12 mouse cellular contexts compared by ENCODE assay signal in genomic region chr1:106552856-106553255, GRCm38 (mm10).
DNase-seq lines count a peak whose midpoint lies in the region; ATAC-seq and TF ChIP-seq lines count a peak whose summit lies in the region.
"Had no signal": no experiment of that assay in that cellular context is flagged by ENCODE, and none has a peak within 500 bp of the region (broad histone marks: within the 10 kb centered on the region; RNA-seq: fewer than 3 reads in every experiment).

No protein-coding gene starts in this region.

- DNase-seq in intestine, embryonic 14.5 days (ENCODE audit: low spot score): peak; percentile 58
- peak; percentile 35 to 61 for DNase-seq in spleen, adult 2 months (ENCODE audit: low read depth in 1 of 2, low spot score in 2 of 2)
- DNase-seq in spleen, adult 18-20 months: no peak
- no peak for DNase-seq in right cerebral cortex, postnatal 14 days
- no peak for DNase-seq in cerebellum, adult 11 months
- DNase-seq: cerebellum, postnatal 10 days; gastrocnemius, postnatal 10 days; heart, postnatal 4 days had no signal

- ATAC-seq in intestine, embryonic 14.5 days (replicated peaks; ENCODE audit: low FRiP score, low TSS enrichment, low read depth): no peak
- no peak for ATAC-seq in intestine, postnatal 0 days
- peak; percentile 44 for ATAC-seq in intestine, embryonic 15.5 days
- peak; percentile 50; the same call in 1 of the 2 replicates for ATAC-seq in stomach, embryonic 16.5 days (ENCODE audit: insufficient read depth, low FRiP score)

- peak overlapping the region; percentile 35; the same call in 1 of the 2 replicates for H3K27ac ChIP-seq in intestine, embryonic 14.5 days (ENCODE audit: low read depth)
- no peak overlapping the region; the same call in 1 of the 2 replicates for H3K27ac ChIP-seq in intestine, postnatal 0 days (ENCODE audit: low read depth, low read length)
- peak overlapping the region; percentile 46 for H3K27ac ChIP-seq in spleen, adult 2 months (ENCODE audit: insufficient read depth, low read length)
- H3K27ac ChIP-seq in intestine, embryonic 15.5 days: 0 out of 2 replicates have a peak overlapping the region, but pooled peaks have one; percentile 18
- peak overlapping the region; percentile 71 for H3K27ac ChIP-seq in stomach, embryonic 16.5 days (ENCODE audit: low read length)
- H3K27ac ChIP-seq: liver, embryonic 14.5 days had no signal

- TF ChIP-seq CTCF in intestine, postnatal 0 days (IDR thresholded peaks at IDR 0.05; ENCODE audit: low read depth): no peak
- no peak for TF ChIP-seq CTCF in spleen, adult 2 months (IDR thresholded peaks at IDR 0.05; ENCODE audit: extremely low read depth, insufficient read depth, insufficient read length, insufficient replicate concordance)

- TF ChIP-seq POLR2A in spleen, adult 2 months (IDR thresholded peaks at IDR 0.05; ENCODE audit: low read depth, low read length): no peak; the same call in 1 of the 2 replicates

- H3K4me1 ChIP-seq in intestine, embryonic 14.5 days (replicated peaks; ENCODE audit: control insufficient read depth, insufficient read depth, low read length): peaks cover 19% of the 10 kb centered on the region
- no peaks in the 10 kb centered on the region for H3K4me1 ChIP-seq in intestine, postnatal 0 days (replicated peaks; ENCODE audit: control insufficient read depth, insufficient read depth, low read length)
- peaks cover 45% of the 10 kb centered on the region for H3K4me1 ChIP-seq in spleen, adult 2 months (ENCODE audit: control insufficient read depth, insufficient read depth, insufficient read length)
- H3K4me1 ChIP-seq in intestine, embryonic 15.5 days (replicated peaks): peaks cover 19% of the 10 kb centered on the region; the same call in 1 of the 2 replicates
- peaks cover 36% of the 10 kb centered on the region for H3K4me1 ChIP-seq in stomach, embryonic 16.5 days (ENCODE audit: control insufficient read depth, insufficient read depth, low read length)

- WGBS in intestine, embryonic 14.5 days: 37% methylated on average over 7 of the region's 7 CpGs
- 61% methylated on average over 7 of the region's 7 CpGs for WGBS in intestine, postnatal 0 days
- 39% methylated on average over 7 of the region's 7 CpGs for WGBS in spleen, adult 2 months
- WGBS in intestine, embryonic 15.5 days: 46% methylated on average over 7 of the region's 7 CpGs
- 32% methylated on average over 7 of the region's 7 CpGs for WGBS in stomach, embryonic 16.5 days

- H3K9ac ChIP-seq in intestine, embryonic 14.5 days (ENCODE audit: low read length): no peak overlapping the region
- H3K9ac ChIP-seq in intestine, postnatal 0 days (ENCODE audit: low read depth, low read length): no peak overlapping the region
- H3K9ac ChIP-seq in intestine, embryonic 15.5 days: no peak overlapping the region
- no peak overlapping the region for H3K9ac ChIP-seq in stomach, embryonic 16.5 days (ENCODE audit: low read length)
- H3K9ac ChIP-seq: liver, embryonic 14.5 days had no signal

- no peaks in the 10 kb centered on the region for H3K9me3 ChIP-seq in intestine, embryonic 14.5 days (ENCODE audit: control insufficient read depth, low read length)
- H3K9me3 ChIP-seq in intestine, postnatal 0 days (ENCODE audit: control insufficient read depth): no peaks in the 10 kb centered on the region
- H3K9me3 ChIP-seq in intestine, embryonic 15.5 days: no peaks in the 10 kb centered on the region
- H3K9me3 ChIP-seq in stomach, embryonic 16.5 days (replicated peaks; ENCODE audit: control insufficient read depth, low read length): no peaks in the 10 kb centered on the region

- H3K4me2 ChIP-seq in intestine, embryonic 14.5 days (ENCODE audit: low read length): no peak overlapping the region
- H3K4me2 ChIP-seq in intestine, postnatal 0 days (replicated peaks; ENCODE audit: low read depth): no peak overlapping the region
- H3K4me2 ChIP-seq in intestine, embryonic 15.5 days (replicated peaks): no peak overlapping the region
- no peak overlapping the region for H3K4me2 ChIP-seq in stomach, embryonic 16.5 days (ENCODE audit: low read depth, low read length)

- H3K27me3 ChIP-seq in intestine, embryonic 14.5 days (replicated peaks; ENCODE audit: control insufficient read depth, insufficient read depth, low read length): no peaks in the 10 kb centered on the region
- H3K27me3 ChIP-seq in intestine, postnatal 0 days (replicated peaks; ENCODE audit: control insufficient read depth, insufficient read depth, low read length): no peaks in the 10 kb centered on the region
- H3K27me3 ChIP-seq in spleen, adult 2 months (ENCODE audit: control insufficient read depth, insufficient read depth, low read length): no peaks in the 10 kb centered on the region
- H3K27me3 ChIP-seq in intestine, embryonic 15.5 days (replicated peaks): no peaks in the 10 kb centered on the region
- no peaks in the 10 kb centered on the region for H3K27me3 ChIP-seq in stomach, embryonic 16.5 days (ENCODE audit: control insufficient read depth, insufficient read depth, low read length)

- no peaks in the 10 kb centered on the region for H3K36me3 ChIP-seq in intestine, embryonic 14.5 days (ENCODE audit: control insufficient read depth, insufficient read depth, low read length)
- H3K36me3 ChIP-seq in intestine, postnatal 0 days (ENCODE audit: control insufficient read depth, insufficient read depth): no peaks in the 10 kb centered on the region
- no peaks in the 10 kb centered on the region for H3K36me3 ChIP-seq in spleen, adult 2 months (ENCODE audit: control insufficient read depth, insufficient read depth, low read length)
- no peaks in the 10 kb centered on the region for H3K36me3 ChIP-seq in intestine, embryonic 15.5 days
- H3K36me3 ChIP-seq in stomach, embryonic 16.5 days (ENCODE audit: control insufficient read depth, insufficient read depth, low read length): no peaks in the 10 kb centered on the region

- H3K4me3 ChIP-seq in intestine, embryonic 14.5 days (ENCODE audit: low read depth, low read length): no peak overlapping the region
- H3K4me3 ChIP-seq in intestine, postnatal 0 days (ENCODE audit: low read depth, low read length): no peak overlapping the region
- no peak overlapping the region for H3K4me3 ChIP-seq in spleen, adult 2 months (ENCODE audit: extremely low read depth, insufficient read depth, insufficient read length)
- H3K4me3 ChIP-seq in intestine, embryonic 15.5 days (replicated peaks): no peak overlapping the region
- no peak overlapping the region for H3K4me3 ChIP-seq in stomach, embryonic 16.5 days (replicated peaks; ENCODE audit: low read length)

Comparison
In these comparisons a context has a peak if more than half of its experiments do, and no peak if none do; other contexts are left out.
1. ATAC-seq: peak in intestine, embryonic 15.5 days (single experiment) and stomach, embryonic 16.5 days (single experiment); none in intestine, embryonic 14.5 days (single experiment) and intestine, postnatal 0 days (single experiment).
2. DNase-seq: peak in intestine, embryonic 14.5 days (single experiment) and spleen, adult 2 months (2 of 2); none in spleen, adult 18-20 months (0 of 2), right cerebral cortex, postnatal 14 days (single experiment) and cerebellum, adult 11 months (single experiment).